Mouse (Mus musculus) retina, postnatal 1 day (tissue): ENCODE data around the gene Gm16451.
"Not testable (repeated sequence)": the region's sequence is repeated elsewhere in the genome, so short reads cannot be mapped to it uniquely, and the experiment has no call there.

Experiments
- DNase-seq: peaks from one replicate; pipeline ENCODE4 v3.0.0-alpha.2; 2012

Gene Gm16451

DNA sequence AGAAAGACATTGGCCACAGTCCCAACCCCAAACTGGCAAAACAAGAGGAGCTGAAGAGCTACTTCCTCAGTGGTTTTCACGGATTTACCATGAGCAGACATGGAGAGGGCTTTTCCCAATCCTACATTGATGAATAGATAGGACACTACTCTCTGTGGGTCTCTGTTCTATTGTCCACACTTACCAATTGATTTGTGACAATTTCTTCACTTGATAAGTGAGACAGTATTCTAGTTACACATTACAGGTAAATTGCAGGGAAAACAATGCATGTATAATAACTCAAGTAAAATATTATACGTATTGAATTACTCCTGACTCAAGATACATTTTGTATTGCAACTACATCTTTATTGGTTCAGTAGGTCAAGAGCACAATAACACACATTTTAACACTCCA, at the start of gene Gm16451:
Gene Gm16451 (minus strand): TSS at position 101 of the 400 bp plus-strand sequence.
- DNase-seq = not testable (repeated sequence)

DNA sequence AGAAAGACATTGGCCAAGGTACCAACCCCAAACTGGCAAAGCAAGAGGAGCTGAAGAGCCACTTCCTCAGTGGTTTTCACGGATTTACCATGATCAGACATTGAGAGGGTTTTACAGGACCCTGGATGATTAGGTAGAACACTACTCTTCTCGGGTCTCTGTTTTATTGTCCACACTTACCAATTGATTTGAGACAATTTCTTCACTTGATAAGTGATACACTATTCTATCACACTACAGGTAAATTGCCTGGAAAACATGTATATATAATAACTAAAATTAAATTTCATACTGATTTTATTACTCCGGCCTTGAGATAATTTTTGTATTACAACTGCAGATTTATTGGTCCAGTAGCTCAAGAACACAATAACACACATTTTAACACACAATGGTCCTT, 45.9 kb upstream of the Gm16451 start, which contains the start of gene Vmn1r142:
Gene Vmn1r142 (minus strand): TSS at position 101 of the 400 bp plus-strand sequence.
- not testable (repeated sequence) for DNase-seq

DNA sequence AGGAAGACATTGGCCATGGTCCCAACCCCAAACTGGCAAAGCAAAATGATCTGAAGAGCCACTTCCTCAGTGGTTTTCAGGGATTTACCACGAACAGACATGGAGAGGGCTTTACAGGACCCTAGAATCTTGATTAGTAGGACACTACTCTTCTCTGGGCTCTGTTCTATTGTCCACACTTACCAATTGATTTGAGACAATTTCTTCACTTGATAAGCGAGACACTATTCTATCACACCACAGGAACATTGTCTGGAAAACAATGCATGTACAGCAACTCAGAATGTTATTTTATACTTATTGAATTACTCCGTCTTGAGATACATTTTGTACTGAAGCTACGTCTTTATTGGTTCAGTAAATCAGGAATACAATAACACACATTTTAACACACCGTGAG, 16.6 kb upstream of the Gm16451 start, which contains the start of gene Gm10666:
Gene Gm10666 (minus strand): TSS at position 101 of the 400 bp plus-strand sequence.
- not testable (repeated sequence) for DNase-seq

DNA sequence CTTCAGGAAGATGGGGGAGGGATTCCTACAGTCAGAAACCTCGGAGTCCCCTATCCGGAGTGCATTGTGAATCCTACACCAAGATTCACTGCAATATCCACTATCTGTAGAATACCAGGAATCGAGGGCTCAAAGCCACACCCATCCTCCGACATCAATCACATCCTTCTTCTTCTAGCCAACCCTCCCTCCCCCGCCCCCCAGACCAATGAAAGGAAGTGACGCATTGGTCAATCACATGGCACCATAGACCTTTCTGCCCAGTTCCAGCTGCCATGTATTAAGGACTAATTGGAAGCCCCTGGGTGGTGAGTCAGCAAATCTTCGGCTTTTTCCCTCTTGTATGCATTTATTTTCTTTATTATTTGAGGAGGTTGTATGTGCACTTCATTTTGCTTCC, 49.3 kb downstream of the Gm16451 start, which contains the start of gene Vmn1r139:
Gene Vmn1r139 (plus strand): TSS at position 301 of the 400 bp plus-strand sequence.
- not testable (repeated sequence) for DNase-seq
